Mouse (Mus musculus): ENCODE data around the gene Ubap1l. TPM values are rescaled to one million over a fixed set of nuclear protein-coding genes. Genes with fewer than 3 reads are reported as not detected.

Ubap1l gene
- polyA plus RNA-seq, 1 experiment: not detected

DNA sequence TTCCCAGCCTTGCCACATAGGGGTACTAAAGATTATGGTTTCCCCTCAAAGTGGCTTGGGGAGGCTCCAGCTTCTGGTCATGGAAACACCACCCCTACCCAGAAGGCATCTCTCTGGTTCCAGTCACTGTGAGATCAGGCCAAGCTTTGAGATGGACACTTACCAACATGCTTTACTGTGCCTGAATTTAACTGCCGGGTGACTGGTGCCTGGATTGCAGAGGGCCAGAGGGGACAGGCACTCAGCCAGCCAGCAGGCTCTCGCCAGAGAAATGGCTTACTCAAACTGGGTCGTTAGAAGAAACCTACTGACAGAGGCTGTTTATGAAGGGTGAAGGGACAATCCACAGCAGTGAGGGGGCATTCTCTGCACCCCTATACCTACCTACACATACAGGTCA lies 23.4 kb downstream of the Ubap1l start:
- Histone ChIP-seq H3K4me3 (ENCODE audit: insufficient read depth, low read depth, low read length) (no peak overlapping the region), H3K27ac (ENCODE audit: insufficient read depth, low read depth, low read length) (no peak overlapping the region), H3K4me1 (ENCODE audit: control insufficient read depth, insufficient read depth, low read length) (0 out of 2 replicates have a peak, but pooled peaks cover 2% of the 10 kb centered on the region)
- no peak for TF ChIP-seq CTCF (IDR thresholded peaks at IDR 0.05; ENCODE audit: insufficient read depth, low read depth, low read length)
- TF ChIP-seq POLR2A (IDR thresholded peaks at IDR 0.05; ENCODE audit: insufficient read depth, low read depth, low read length): no peak
- 60% methylated on average over 3 of the region's 3 CpGs for WGBS

DNA sequence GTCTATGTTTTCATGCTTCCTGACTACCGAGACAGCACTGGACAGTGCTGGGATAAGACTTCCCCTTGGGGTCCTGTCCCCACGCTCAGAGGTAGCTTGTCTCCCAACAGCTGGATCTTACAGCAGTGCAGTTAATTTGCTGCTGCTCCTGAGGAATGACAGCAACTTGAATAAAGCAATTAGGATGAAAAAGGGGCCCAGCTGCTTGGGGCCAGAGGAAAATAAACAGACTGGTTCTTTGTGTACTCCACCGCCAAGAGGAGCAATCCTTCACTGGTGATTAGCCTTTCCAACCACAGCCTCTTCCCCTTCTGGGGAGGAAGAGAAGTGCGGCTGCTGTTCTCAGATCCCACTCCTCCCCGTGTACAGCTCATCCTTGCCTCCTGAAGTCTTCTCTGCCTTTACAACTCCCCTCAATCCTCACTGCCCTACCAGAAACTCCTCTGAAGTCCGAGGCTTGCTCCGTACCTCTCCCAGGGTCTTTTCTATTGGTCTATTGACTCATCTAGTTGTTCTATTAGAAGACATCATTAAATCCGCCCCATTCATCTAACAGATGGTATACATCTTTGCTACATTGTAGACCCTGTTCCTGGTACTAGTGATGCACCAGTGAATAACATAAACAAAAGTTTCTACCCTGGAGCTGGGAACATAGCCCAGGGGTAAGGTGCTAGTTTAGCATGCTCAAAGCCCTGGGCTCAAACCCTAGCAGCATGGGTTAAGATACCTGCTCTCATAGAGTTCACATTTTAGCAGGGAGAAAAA lies 25.7 kb downstream of the Ubap1l start:
- Histone ChIP-seq H3K27ac (ENCODE audit: insufficient read depth, low read depth, low read length) (no peak overlapping the region), H3K4me1 (ENCODE audit: control insufficient read depth, insufficient read depth, low read length) (peaks cover 18% of the 10 kb centered on the region), H3K4me3 (ENCODE audit: insufficient read depth, low read depth, low read length) (no peak overlapping the region)
- 44% methylated on average over 8 of the region's 8 CpGs for WGBS
- TF ChIP-seq POLR2A (IDR thresholded peaks at IDR 0.05; ENCODE audit: insufficient read depth, low read depth, low read length) (no peak), CTCF (IDR thresholded peaks at IDR 0.05; ENCODE audit: insufficient read depth, low read depth, low read length) (no peak)

- TF ChIP-seq CTCF (IDR thresholded peaks at IDR 0.05; ENCODE audit: insufficient read depth, low read depth, low read length) (no peak), POLR2A (IDR thresholded peaks at IDR 0.05; ENCODE audit: insufficient read depth, low read depth, low read length) (no peak)
- H3K4me3 ChIP-seq (ENCODE audit: insufficient read depth, low read depth, low read length): peak overlapping the region; percentile 44
- no peak overlapping the region for H3K27ac ChIP-seq (ENCODE audit: insufficient read depth, low read depth, low read length)
- WGBS: 18% methylated on average over 96 of the region's 96 CpGs
- peaks cover 16% of the 10 kb centered on the region for H3K4me1 ChIP-seq (ENCODE audit: control insufficient read depth, insufficient read depth, low read length)
These were observed 30.1 kb downstream of the Ubap1l start for GRCm38 (mm10) chr9:65390752-65391612.

- no peak for TF ChIP-seq POLR2A (IDR thresholded peaks at IDR 0.05; ENCODE audit: insufficient read depth, low read depth, low read length)
- TF ChIP-seq CTCF (IDR thresholded peaks at IDR 0.05; ENCODE audit: insufficient read depth, low read depth, low read length): no peak
- 51% methylated on average over 8 of the region's 8 CpGs for WGBS
- peak within 1 kb of the TSS; percentile 44 for H3K4me3 ChIP-seq (ENCODE audit: insufficient read depth, low read depth, low read length)
- peaks cover 16% of the 10 kb centered on the region for H3K4me1 ChIP-seq (ENCODE audit: control insufficient read depth, insufficient read depth, low read length)
- H3K27ac ChIP-seq (ENCODE audit: insufficient read depth, low read depth, low read length): no peak within 1 kb of the TSS
These were observed 30.7 kb downstream of the Ubap1l start, which contains the start of gene Kbtbd13 for GRCm38 (mm10) chr9:65391613-65391964. TSS of gene Kbtbd13 (minus strand) at chr9:65391652.

- WGBS: 30% methylated on average over 6 of the region's 6 CpGs
- H3K27ac ChIP-seq (ENCODE audit: insufficient read depth, low read depth, low read length): no peak overlapping the region
- peak; percentile 69 for TF ChIP-seq CTCF (IDR thresholded peaks at IDR 0.05; ENCODE audit: insufficient read depth, low read depth, low read length)
- no peak for TF ChIP-seq POLR2A (IDR thresholded peaks at IDR 0.05; ENCODE audit: insufficient read depth, low read depth, low read length)
- no peak overlapping the region for H3K4me3 ChIP-seq (ENCODE audit: insufficient read depth, low read depth, low read length)
- peaks cover 16% of the 10 kb centered on the region for H3K4me1 ChIP-seq (ENCODE audit: control insufficient read depth, insufficient read depth, low read length)
These were observed 32.0 kb downstream of the Ubap1l start for GRCm38 (mm10) chr9:65392638-65393364.

DNA sequence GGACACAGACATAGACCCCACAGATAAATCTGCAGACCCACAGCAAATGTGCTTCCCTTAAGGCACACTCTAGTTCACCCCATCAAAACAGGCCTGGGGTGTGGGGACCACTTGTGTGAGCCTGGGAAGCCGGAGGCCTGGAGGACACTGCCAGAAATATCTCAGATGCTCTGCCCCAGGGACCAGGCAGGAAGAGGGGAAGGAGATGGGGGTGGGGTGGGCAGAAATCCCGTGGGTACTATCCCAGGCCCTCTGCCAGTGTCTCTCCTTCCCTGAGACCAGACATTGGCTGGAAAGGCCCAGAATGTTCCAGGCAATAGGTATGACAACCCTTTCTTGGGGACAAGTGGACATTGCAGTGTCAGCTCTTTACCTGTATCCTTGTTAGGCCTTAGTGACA lies 32.8 kb downstream of the Ubap1l start:
- WGBS: 57% methylated on average over 2 of the region's 2 CpGs
- Histone ChIP-seq H3K4me3 (ENCODE audit: insufficient read depth, low read depth, low read length) (no peak overlapping the region), H3K27ac (ENCODE audit: insufficient read depth, low read depth, low read length) (no peak overlapping the region), H3K4me1 (ENCODE audit: control insufficient read depth, insufficient read depth, low read length) (peaks cover 22% of the 10 kb centered on the region)
- TF ChIP-seq POLR2A (IDR thresholded peaks at IDR 0.05; ENCODE audit: insufficient read depth, low read depth, low read length) (no peak), CTCF (IDR thresholded peaks at IDR 0.05; ENCODE audit: insufficient read depth, low read depth, low read length) (no peak)

- WGBS: 73% methylated on average over 2 of the region's 2 CpGs
- Histone ChIP-seq H3K4me3 (ENCODE audit: insufficient read depth, low read depth, low read length) (no peak overlapping the region), H3K27ac (ENCODE audit: insufficient read depth, low read depth, low read length) (no peak overlapping the region), H3K4me1 (ENCODE audit: control insufficient read depth, insufficient read depth, low read length) (peaks cover 22% of the 10 kb centered on the region)
- TF ChIP-seq POLR2A (IDR thresholded peaks at IDR 0.05; ENCODE audit: insufficient read depth, low read depth, low read length) (no peak), CTCF (IDR thresholded peaks at IDR 0.05; ENCODE audit: insufficient read depth, low read depth, low read length) (no peak)
These were observed 33.5 kb downstream of the Ubap1l start for GRCm38 (mm10) chr9:65394360-65394759.

GRCm38 (mm10) chr9:65398279-65398678 lies 37.4 kb downstream of the Ubap1l start, which contains the start of gene Rasl12:
TSS of gene Rasl12 (plus strand) at chr9:65398506.
- TF ChIP-seq CTCF (IDR thresholded peaks at IDR 0.05; ENCODE audit: insufficient read depth, low read depth, low read length): no peak
- TF ChIP-seq POLR2A (IDR thresholded peaks at IDR 0.05; ENCODE audit: insufficient read depth, low read depth, low read length): no peak
- Histone ChIP-seq H3K4me1 (ENCODE audit: control insufficient read depth, insufficient read depth, low read length) (peaks cover 6% of the 10 kb centered on the region; the same call in 1 of the 2 replicates), H3K4me3 (ENCODE audit: insufficient read depth, low read depth, low read length) (peak within 1 kb of the TSS; percentile 44), H3K27ac (ENCODE audit: insufficient read depth, low read depth, low read length) (no peak within 1 kb of the TSS)
- WGBS: 3% methylated on average over 24 of the region's 24 CpGs
